Mouse (Mus musculus) kidney, postnatal 25 days (tissue): ENCODE measurements around the gene Kcnc3.
A peak's percentile ranks its signal among the peaks of the same experiment; 100 is the strongest.

Experiments
- DNase-seq, 2 experiments: peaks; one replicate each; pipeline ENCODE4 v3.0.0; 2021; ENCODE audit warnings: mixed read lengths in 2 of 2

Gene Kcnc3

GRCm38 (mm10) chr7:44590402-44591347 lies at the start of gene Kcnc3:
TSS of gene Kcnc3 (plus strand) at chr7:44590664.
- peak; percentile 96 to 99 for DNase-seq

GRCm38 (mm10) chr7:44542555-44542954 lies 47.9 kb upstream of the Kcnc3 start:
- no peak for DNase-seq

GRCm38 (mm10) chr7:44543071-44543470 lies 47.4 kb upstream of the Kcnc3 start:
- no peak for DNase-seq

- DNase-seq: no peak
Measured at GRCm38 (mm10) chr7:44546274-44546673, 44.2 kb upstream of the Kcnc3 start.

GRCm38 (mm10) chr7:44547041-44547440 lies 43.4 kb upstream of the Kcnc3 start:
- DNase-seq: no peak

- DNase-seq: peak in 1 of 2 experiments; percentile 35
Measured at GRCm38 (mm10) chr7:44547725-44548124, 42.7 kb upstream of the Kcnc3 start.

GRCm38 (mm10) chr7:44548497-44549087 lies 41.9 kb upstream of the Kcnc3 start, which contains the start of gene Pold1:
TSS of gene Pold1 (minus strand) at chr7:44548849.
- DNase-seq: peak; percentile 100

GRCm38 (mm10) chr7:44549621-44550408 lies 40.6 kb upstream of the Kcnc3 start:
- DNase-seq: no peak

- no peak for DNase-seq
Measured at GRCm38 (mm10) chr7:44550409-44550678, 40.1 kb upstream of the Kcnc3 start.

- DNase-seq: no peak
Measured at GRCm38 (mm10) chr7:44551301-44551700, 39.2 kb upstream of the Kcnc3 start.

GRCm38 (mm10) chr7:44551731-44552130 lies 38.7 kb upstream of the Kcnc3 start:
- peak in 1 of 2 experiments; percentile 36 for DNase-seq

GRCm38 (mm10) chr7:44552141-44552908 lies 38.1 kb upstream of the Kcnc3 start:
- no peak for DNase-seq

GRCm38 (mm10) chr7:44553196-44553764 lies 37.2 kb upstream of the Kcnc3 start:
- DNase-seq: peak; percentile 88 to 89

- DNase-seq: peak; percentile 97 to 98
Measured at GRCm38 (mm10) chr7:44553826-44554225, 36.6 kb upstream of the Kcnc3 start, which contains the start of gene Nr1h2. TSS of gene Nr1h2 (minus strand) at chr7:44553951.

GRCm38 (mm10) chr7:44557629-44558028 lies 32.8 kb upstream of the Kcnc3 start:
- peak in 1 of 2 experiments; percentile 12 for DNase-seq

- DNase-seq: peak; percentile 81 to 92
Measured at GRCm38 (mm10) chr7:44560435-44561400, 29.7 kb upstream of the Kcnc3 start.

- DNase-seq: no peak
Measured at GRCm38 (mm10) chr7:44563284-44563683, 27.2 kb upstream of the Kcnc3 start.

- peak; percentile 55 to 79 for DNase-seq
Measured at GRCm38 (mm10) chr7:44564486-44564885, 26.0 kb upstream of the Kcnc3 start.

- DNase-seq: no peak
Measured at GRCm38 (mm10) chr7:44565414-44565813, 25.1 kb upstream of the Kcnc3 start.

GRCm38 (mm10) chr7:44568803-44569202 lies 21.7 kb upstream of the Kcnc3 start:
- no peak for DNase-seq

- peak in 1 of 2 experiments; percentile 41 for DNase-seq
Measured at GRCm38 (mm10) chr7:44570989-44571388, 19.5 kb upstream of the Kcnc3 start.
